Mouse (Mus musculus): Measurements from ENCODE around the gene Optc. TPM values are rescaled to one million over a fixed set of nuclear protein-coding genes. Genes with fewer than 3 reads are reported as not detected.
A peak's percentile ranks its signal among the peaks of the same experiment; 100 is the strongest.

The Optc gene
- 1 to 10 TPM in 1 of 2 experiments, under 1 TPM in 1; 0.37 to 1.4 TPM for total RNA-seq (2021)

DNA sequence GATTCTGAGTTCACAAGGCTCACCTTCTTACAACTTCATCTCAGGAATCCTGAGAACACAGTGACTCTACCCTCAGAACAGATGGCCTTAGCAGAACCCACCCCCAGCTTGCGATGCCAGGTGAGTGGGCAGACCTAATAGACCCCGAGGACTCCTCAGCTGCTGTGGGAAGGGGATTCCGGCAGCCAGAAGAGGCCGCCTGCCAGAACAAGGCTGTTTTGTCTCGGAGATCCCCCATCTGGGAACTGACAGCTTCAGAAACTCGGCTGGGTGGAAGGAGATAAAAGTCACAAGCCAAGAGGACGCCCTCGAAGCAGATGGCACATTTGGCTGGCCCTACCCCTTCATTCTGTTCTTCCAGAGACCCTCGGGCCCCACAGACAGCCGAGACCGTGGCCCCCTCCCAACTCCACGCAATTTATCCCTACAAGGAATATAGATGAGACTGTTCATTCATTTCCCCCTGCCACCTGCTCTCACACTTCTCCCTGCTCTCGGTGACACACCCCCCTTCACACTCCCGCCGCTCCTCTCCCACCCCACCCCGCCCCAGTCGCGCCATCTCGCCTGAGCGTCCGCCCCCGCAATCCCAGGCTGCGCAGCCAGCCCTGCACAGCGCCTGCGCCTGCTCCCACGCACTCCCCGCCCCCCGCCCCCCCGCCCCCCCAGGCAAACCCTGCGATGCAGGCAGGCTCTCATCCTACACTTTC lies at the start of gene Optc:
TSS of gene Optc (minus strand) at position 51 of the 710 bp plus-strand sequence.
- intact Hi-C loops (cut with DNase I) = no loop called here
- peak; percentile 74 to 82 for DNase-seq (ENCODE audit: low spot score in 2 of 2)

- intact Hi-C loops (cut with DNase I) = no loop called here
- DNase-seq (ENCODE audit: low spot score in 2 of 2) = no peak
Observed at GRCm38 (mm10) chr1:133954009-133954408, 46.2 kb upstream of the Optc start.

DNA sequence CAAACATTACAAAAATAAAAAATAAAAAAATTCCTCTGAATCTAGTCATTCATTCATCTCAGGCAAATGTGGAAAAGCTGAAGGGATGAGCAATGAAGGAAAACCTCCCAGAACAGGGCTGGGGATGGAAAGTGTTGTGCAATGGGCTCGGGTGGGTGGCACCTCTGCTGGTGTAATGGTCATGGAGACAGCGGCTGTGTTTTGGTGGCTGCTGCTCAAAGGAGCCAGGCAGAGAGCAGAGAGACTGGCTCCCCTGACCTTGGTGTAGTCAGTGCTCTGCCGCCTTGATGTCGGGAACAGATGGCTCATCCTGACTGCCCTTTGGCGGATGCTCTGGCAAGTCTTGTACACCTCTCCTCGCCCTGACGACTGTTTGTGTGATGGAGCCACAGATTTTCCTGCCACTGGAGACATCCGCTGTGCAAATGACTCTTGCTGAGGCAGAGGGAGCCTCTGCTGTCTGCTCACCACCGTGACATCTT lies 45.5 kb upstream of the Optc start:
- intact Hi-C loops (cut with DNase I) = no loop called here
- DNase-seq (ENCODE audit: low spot score in 2 of 2) = no peak

- intact Hi-C loops (cut with DNase I) = no loop called here
- DNase-seq (ENCODE audit: low spot score in 2 of 2) = no peak
Observed at GRCm38 (mm10) chr1:133951598-133951997, 43.8 kb upstream of the Optc start.

DNA sequence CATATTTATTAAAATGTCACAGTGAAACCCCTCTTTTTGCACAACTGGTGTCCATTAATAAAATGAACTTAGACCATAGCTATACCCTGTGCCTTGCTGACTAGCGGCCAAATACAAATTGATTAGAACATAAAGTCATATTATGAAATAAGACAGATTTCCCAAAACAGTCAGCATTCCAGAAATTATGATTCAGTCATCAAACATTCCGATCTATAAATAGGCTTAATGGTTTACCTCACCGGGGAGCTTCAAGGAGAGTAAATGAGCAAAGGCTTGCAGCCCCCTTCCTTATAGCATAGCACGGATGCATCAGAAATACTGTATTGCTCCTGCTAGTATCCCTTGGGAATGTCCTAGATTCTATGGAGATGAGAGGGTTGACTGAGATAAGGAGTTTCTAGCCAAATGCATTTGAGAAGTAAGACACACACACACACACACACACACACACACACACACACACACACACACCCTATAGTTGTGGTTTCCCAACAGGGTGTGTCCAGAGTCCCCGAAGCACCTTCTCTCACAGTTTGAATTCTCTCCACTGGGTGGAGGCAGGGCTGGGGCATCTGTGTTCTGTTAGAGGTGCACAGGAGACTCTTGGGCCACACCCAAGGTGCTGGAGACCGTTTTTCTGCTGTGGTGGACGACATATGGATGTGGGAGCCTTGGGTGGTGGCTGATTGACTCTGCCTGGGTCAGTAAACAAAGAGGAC lies 42.4 kb upstream of the Optc start:
- no peak for DNase-seq (ENCODE audit: low spot score in 2 of 2)
- intact Hi-C loops (cut with DNase I) = no loop called here

GRCm38 (mm10) chr1:133945106-133945505 lies 37.3 kb upstream of the Optc start:
- intact Hi-C loops (cut with DNase I) = no loop called here
- no peak for DNase-seq (ENCODE audit: low spot score in 2 of 2)

- intact Hi-C loops (cut with DNase I) = no loop called here
- DNase-seq (ENCODE audit: low spot score in 2 of 2) = no peak
Observed at GRCm38 (mm10) chr1:133941904-133942303, 34.1 kb upstream of the Optc start.

- intact Hi-C loops (cut with DNase I) = no loop called here
- DNase-seq (ENCODE audit: low spot score in 2 of 2) = no peak
Observed at GRCm38 (mm10) chr1:133941158-133941860, 33.5 kb upstream of the Optc start.

GRCm38 (mm10) chr1:133940481-133941092 lies 32.8 kb upstream of the Optc start:
- DNase-seq (ENCODE audit: low spot score in 2 of 2) = no peak
- intact Hi-C loops (cut with DNase I) = no loop called here

- DNase-seq (ENCODE audit: low spot score in 2 of 2) = no peak
- intact Hi-C loops (cut with DNase I) = no loop called here
Observed at GRCm38 (mm10) chr1:133939708-133940107, 31.9 kb upstream of the Optc start.

DNA sequence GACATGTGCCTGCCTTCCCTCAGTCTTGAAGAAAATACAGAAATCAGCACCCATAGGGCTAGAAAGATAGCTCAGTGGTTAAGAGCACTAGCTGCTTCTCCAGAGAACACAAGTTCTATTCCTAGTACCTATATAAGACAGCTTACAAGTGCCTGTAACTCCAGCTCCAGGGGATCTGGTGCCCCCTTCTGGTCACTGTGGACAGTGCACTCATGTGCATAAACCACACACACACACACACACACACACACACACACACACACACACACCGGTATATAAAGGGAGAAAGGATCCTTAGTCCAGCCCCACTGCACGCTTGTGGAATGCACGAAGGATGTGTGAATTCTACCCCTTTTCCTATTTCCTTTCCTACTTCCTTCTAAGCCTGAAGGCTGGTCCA lies 28.4 kb upstream of the Optc start:
- intact Hi-C loops (cut with DNase I) = no loop called here
- no peak for DNase-seq (ENCODE audit: low spot score in 2 of 2)

DNA sequence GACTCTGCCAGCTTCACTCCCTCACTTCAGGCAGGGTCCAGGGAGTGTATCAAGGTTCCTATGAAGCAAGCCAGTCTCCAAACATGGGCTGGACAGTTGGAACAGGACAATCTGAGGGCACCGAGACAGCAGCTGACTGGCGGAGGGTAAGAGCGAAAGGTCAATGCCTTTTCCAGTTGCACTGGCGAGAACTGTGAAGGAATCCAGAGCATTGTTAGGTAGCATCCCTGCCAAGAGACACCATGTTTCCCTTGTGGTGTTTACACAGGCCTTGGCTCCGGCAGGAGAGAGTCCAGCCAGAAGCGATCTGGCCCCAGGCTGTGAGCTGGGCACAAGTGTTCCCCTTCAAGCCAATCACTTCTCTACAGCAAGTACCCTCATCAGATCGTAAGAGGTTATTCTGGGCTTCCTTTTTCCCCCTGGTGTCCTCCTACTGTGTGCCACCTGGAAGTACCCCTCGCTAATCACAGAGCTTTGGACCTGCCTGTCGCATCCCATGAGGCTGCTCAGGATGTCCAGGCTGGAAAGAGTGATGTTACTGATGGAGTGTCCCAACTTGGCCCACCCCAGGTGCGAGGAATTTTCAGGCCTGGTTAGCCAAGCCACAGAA lies 26.7 kb upstream of the Optc start:
- no peak for DNase-seq (ENCODE audit: low spot score in 2 of 2)
- intact Hi-C loops (cut with DNase I) = no loop called here

GRCm38 (mm10) chr1:133933301-133934195 lies 25.7 kb upstream of the Optc start:
- intact Hi-C loops (cut with DNase I) = no loop called here
- no peak for DNase-seq (ENCODE audit: low spot score in 2 of 2)

DNA sequence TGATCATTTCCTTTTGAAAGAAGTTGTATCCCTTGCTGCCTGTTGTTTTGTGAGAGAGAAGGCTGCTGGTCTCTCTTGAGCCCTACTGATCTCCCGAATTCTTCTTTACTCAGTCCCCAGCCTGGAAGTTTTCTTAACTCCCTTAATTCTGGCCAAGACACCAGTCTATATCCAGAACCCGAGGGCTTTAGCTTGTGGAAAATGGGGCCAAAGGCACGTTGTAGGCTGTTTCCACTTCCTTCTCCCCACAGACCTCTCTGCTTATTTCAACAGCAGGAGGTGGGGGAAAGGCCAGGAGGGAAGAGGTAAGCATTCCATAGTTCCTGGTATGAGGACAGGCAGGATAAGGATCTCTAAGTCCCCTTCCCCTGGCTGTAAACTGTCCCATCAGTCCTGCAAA lies 22.2 kb upstream of the Optc start:
- no peak for DNase-seq (ENCODE audit: low spot score in 2 of 2)
- intact Hi-C loops (cut with DNase I) = no loop called here

DNA sequence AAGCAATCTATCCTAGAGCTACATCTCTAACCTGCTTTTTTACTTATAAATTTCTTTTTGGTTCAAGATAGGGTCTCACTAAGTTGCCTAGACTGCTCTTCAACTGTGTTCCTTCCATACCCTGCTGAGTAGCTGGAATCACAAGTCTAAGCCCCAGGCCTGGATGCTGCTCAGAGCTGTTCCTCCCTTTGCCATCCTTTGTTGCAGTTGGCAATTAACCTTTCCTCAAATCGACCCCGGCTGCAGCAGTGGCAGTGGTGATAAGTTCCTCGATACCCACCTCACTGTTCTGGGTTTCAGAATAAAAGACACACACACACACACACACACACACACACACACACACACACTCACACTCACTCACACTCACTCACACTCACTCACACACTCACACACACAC lies 17.4 kb upstream of the Optc start:
- intact Hi-C loops (cut with DNase I) = no loop called here
- DNase-seq (ENCODE audit: low spot score in 2 of 2) = no peak

GRCm38 (mm10) chr1:133924141-133924875 lies 16.5 kb upstream of the Optc start:
- peak; percentile 54 to 63 for DNase-seq (ENCODE audit: low spot score in 2 of 2)

DNA sequence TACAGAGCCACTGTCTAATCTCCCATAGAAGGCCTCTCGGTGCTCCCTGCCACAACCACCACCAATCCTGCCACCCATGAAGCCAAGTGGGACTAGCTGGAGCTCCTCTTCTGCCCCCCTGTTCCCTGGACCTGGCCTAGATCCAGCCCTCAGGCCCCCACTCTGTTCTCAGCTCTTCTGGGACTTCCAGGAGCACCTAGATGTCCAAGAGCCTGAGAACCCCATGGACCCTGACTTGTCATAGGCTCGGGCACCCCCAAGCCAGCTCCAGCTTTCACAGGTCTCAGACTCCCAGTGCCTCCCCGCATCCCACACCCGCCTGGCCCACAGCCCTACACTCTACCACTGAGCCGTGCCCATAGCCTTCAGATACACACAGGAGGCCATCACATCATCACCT lies 15.3 kb upstream of the Optc start:
- DNase-seq (ENCODE audit: low spot score in 2 of 2) = no peak
- intact Hi-C loops (cut with DNase I) = no loop called here

More at GRCm38 (mm10) chr1:133924141-133924875, 16.5 kb upstream of the Optc start:
- intact Hi-C loops (cut with DNase I) = no loop called here

- no peak for DNase-seq (ENCODE audit: low spot score in 2 of 2)
- intact Hi-C loops (cut with DNase I) = no loop called here
Observed at GRCm38 (mm10) chr1:133921304-133921751, 13.5 kb upstream of the Optc start, which contains the start of gene Prelp. TSS of gene Prelp (minus strand) at chr1:133921414.
